Mouse (Mus musculus): ENCODE results near the gene Kcne1. TPM values are rescaled to one million over a fixed set of nuclear protein-coding genes. Genes with fewer than 3 reads are reported as not detected.

Kcne1 gene
- not detected for polyA plus RNA-seq (2017; shearing (Covaris generic))

- ATAC-seq: no peak
Observed at GRCm38 (mm10) chr16:92359229-92359628, at the start of gene Kcne1. Gene Kcne1, minus strand, starts transcription at chr16:92359468.

- no peak for ATAC-seq
Observed at GRCm38 (mm10) chr16:92407883-92408282, 48.6 kb upstream of the Kcne1 start.

- ATAC-seq: no peak
Observed at GRCm38 (mm10) chr16:92404141-92404540, 44.9 kb upstream of the Kcne1 start.

GRCm38 (mm10) chr16:92403069-92403468, 43.8 kb upstream of the Kcne1 start:
- no peak for ATAC-seq

- no peak for ATAC-seq
Observed at GRCm38 (mm10) chr16:92402216-92402615, 42.9 kb upstream of the Kcne1 start.

- ATAC-seq: no peak
Observed at GRCm38 (mm10) chr16:92401206-92401605, 41.9 kb upstream of the Kcne1 start.

GRCm38 (mm10) chr16:92399490-92400458, 40.5 kb upstream of the Kcne1 start:
- ATAC-seq: peak; percentile 70

- ATAC-seq: no peak
Observed at GRCm38 (mm10) chr16:92398574-92399118, 39.4 kb upstream of the Kcne1 start.

GRCm38 (mm10) chr16:92397745-92398573, 38.7 kb upstream of the Kcne1 start:
- no peak for ATAC-seq

- ATAC-seq: no peak
Observed at GRCm38 (mm10) chr16:92393732-92394131, 34.5 kb upstream of the Kcne1 start.

- no peak for ATAC-seq
Observed at GRCm38 (mm10) chr16:92387692-92388091, 28.4 kb upstream of the Kcne1 start.

- ATAC-seq: no peak
Observed at GRCm38 (mm10) chr16:92385062-92385461, 25.8 kb upstream of the Kcne1 start.

- no peak for ATAC-seq
Observed at GRCm38 (mm10) chr16:92383412-92383811, 24.1 kb upstream of the Kcne1 start.

GRCm38 (mm10) chr16:92382508-92382907, 23.2 kb upstream of the Kcne1 start:
- no peak for ATAC-seq

- ATAC-seq: no peak
Observed at GRCm38 (mm10) chr16:92381092-92381491, 21.8 kb upstream of the Kcne1 start.

GRCm38 (mm10) chr16:92376976-92377375, 17.7 kb upstream of the Kcne1 start:
- no peak for ATAC-seq

GRCm38 (mm10) chr16:92371623-92372022, 12.4 kb upstream of the Kcne1 start:
- no peak for ATAC-seq

- ATAC-seq: no peak
Observed at GRCm38 (mm10) chr16:92369260-92369659, 10.0 kb upstream of the Kcne1 start.

- no peak for ATAC-seq
Observed at GRCm38 (mm10) chr16:92365477-92365876, 6.2 kb upstream of the Kcne1 start.

- ATAC-seq: no peak
Observed at GRCm38 (mm10) chr16:92360711-92361110, 1.4 kb upstream of the Kcne1 start.

- no peak for ATAC-seq
Observed at GRCm38 (mm10) chr16:92358734-92359133, 534 bp downstream of the Kcne1 start.

- no peak for ATAC-seq
Observed at GRCm38 (mm10) chr16:92357566-92357965, 1.7 kb downstream of the Kcne1 start.

- ATAC-seq: no peak
Observed at GRCm38 (mm10) chr16:92357023-92357422, 2.2 kb downstream of the Kcne1 start.
